Mouse (Mus musculus) neural tube, embryonic 12.5 days (tissue): Measurements from ENCODE around the gene Lrrc56. TPM values are rescaled to one million over a fixed set of nuclear protein-coding genes. Genes with fewer than 3 reads are reported as not detected.

Source experiments
- microRNA counts: library from miRNA; unstranded; fragments of <30 nt; microRNA quantifications from one replicate; lab custom pipeline; 2017
- microRNA-seq: library from miRNA; unstranded; fragments of <30 nt; microRNA quantifications from one replicate; pipeline ENCODE4, GENCODE M21; 2017
- polyA plus RNA-seq: library from polyadenylated mRNA; unstranded; fragments of >200 nt; fragmentation: Nextera tagmentation; extraction: Ambion mirVana; gene quantifications from 2 replicates; pipeline ENCODE4 v1.2.1, GENCODE M21; 2016

The Lrrc56 gene
- polyA plus RNA-seq, 1 experiment from 2014 or later = 11.2 TPM

MicroRNAs within 50 kb of the gene (microRNA counts, 519-probe panel; counts per million panel counts)
- microRNA mmu-miR-210 (lab: Ali Mortazavi, UCI) = 5,225 counts per million, percentile 85 among the panel's probes with 10 or more counts

Small RNAs within 50 kb of the gene (microRNA-seq; reads per million reads assigned to microRNA genes)
- gene Mir210 = 329 reads per million, percentile 67 among the genes with 10 or more reads in this experiment

Other genes starting within 250 kb of the Lrrc56 start
- gene Ifitm5, start 243.9 kb upstream of the Lrrc56 start, polyA plus RNA-seq = 1.2 and 1.6 TPM in 2 replicates
- gene Gm45717, start 238.2 kb upstream of the Lrrc56 start, polyA plus RNA-seq = 0.55 TPM in 1 of 2 replicates, not detected in the other
- 314 and 316 TPM in 2 replicates for gene Ifitm2, start 238.2 kb upstream of the Lrrc56 start, polyA plus RNA-seq
- 10.1 and 13.6 TPM in 2 replicates for gene Ifitm1, start 226.9 kb upstream of the Lrrc56 start, polyA plus RNA-seq
- gene Ifitm3, start 183.4 kb upstream of the Lrrc56 start, polyA plus RNA-seq = 23.9 and 29.2 TPM in 2 replicates
- 0.42 and 0.54 TPM in 2 replicates for gene Ifitm6, start 176.2 kb upstream of the Lrrc56 start, polyA plus RNA-seq
- gene Gm17387, start 165.0 kb upstream of the Lrrc56 start, polyA plus RNA-seq = not detected in 2 replicates
- 40.8 and 41.5 TPM in 2 replicates for gene B4galnt4, start 133.1 kb upstream of the Lrrc56 start, polyA plus RNA-seq
- gene Pkp3, start 115.9 kb upstream of the Lrrc56 start, polyA plus RNA-seq = 1.6 and 3.1 TPM in 2 replicates
- 1.6 and 2.3 TPM in 2 replicates for gene Sigirr, start 93.6 kb upstream of the Lrrc56 start, polyA plus RNA-seq
- 0.22 TPM in 1 of 2 replicates, not detected in the other for gene Ano9, start 76.4 kb upstream of the Lrrc56 start, polyA plus RNA-seq
- 74.7 and 79.8 TPM in 2 replicates for gene Ptdss2, start 71.8 kb upstream of the Lrrc56 start, polyA plus RNA-seq
- gene Rnh1, start 21.3 kb upstream of the Lrrc56 start, polyA plus RNA-seq = 56.9 and 60.9 TPM in 2 replicates
- gene Hras, start 152 bp upstream of the Lrrc56 start, polyA plus RNA-seq = 114 and 121 TPM in 2 replicates
- 2.5 and 3.8 TPM in 2 replicates for gene Lmntd2, start 19.9 kb downstream of the Lrrc56 start, polyA plus RNA-seq
- 37.1 and 38.7 TPM in 2 replicates for gene Rassf7, start 21.7 kb downstream of the Lrrc56 start, polyA plus RNA-seq
- gene Phrf1, start 34.6 kb downstream of the Lrrc56 start, polyA plus RNA-seq = 88.0 and 92.7 TPM in 2 replicates
- 1.0 and 1.7 TPM in 2 replicates for gene Irf7, start 72.3 kb downstream of the Lrrc56 start, polyA plus RNA-seq
- gene Cdhr5, start 82.6 kb downstream of the Lrrc56 start, polyA plus RNA-seq = not detected in 2 replicates
- gene Sct, start 85.0 kb downstream of the Lrrc56 start, polyA plus RNA-seq = 4.5 and 7.1 TPM in 2 replicates
- gene Drd4, start 97.8 kb downstream of the Lrrc56 start, polyA plus RNA-seq = 0.82 and 0.94 TPM in 2 replicates
- 98.9 and 108 TPM in 2 replicates for gene Deaf1, start 133.5 kb downstream of the Lrrc56 start, polyA plus RNA-seq
- 60.9 and 62.5 TPM in 2 replicates for gene Tmem80, start 133.6 kb downstream of the Lrrc56 start, polyA plus RNA-seq
- 1.0 and 1.1 TPM in 2 replicates for gene Eps8l2, start 144.7 kb downstream of the Lrrc56 start, polyA plus RNA-seq
- gene Taldo1, start 198.0 kb downstream of the Lrrc56 start, polyA plus RNA-seq = 366 and 377 TPM in 2 replicates
- 50.5 and 51.5 TPM in 2 replicates for gene Gatd1, start 220.0 kb downstream of the Lrrc56 start, polyA plus RNA-seq
- gene Cend1, start 235.3 kb downstream of the Lrrc56 start, polyA plus RNA-seq = 44.4 and 55.1 TPM in 2 replicates
- 57.6 and 57.7 TPM in 2 replicates for gene Slc25a22, start 243.7 kb downstream of the Lrrc56 start, polyA plus RNA-seq
- 8.4 and 9.8 TPM in 2 replicates for gene Pidd1, start 249.9 kb downstream of the Lrrc56 start, polyA plus RNA-seq